Mouse (Mus musculus) left cerebral cortex, postnatal 36 days (tissue): Measurements from ENCODE around the gene Zbtb44. TPM values are rescaled to one million over a fixed set of nuclear protein-coding genes. Genes with fewer than 3 reads are reported as not detected.

Experiments used
- DNase-seq, 2 experiments: peaks; one replicate each; pipeline ENCODE4 v3.0.0; 2021 to 2022; ENCODE audit warnings: low spot score in 2 of 2, mixed read lengths in 1 of 2
- intact Hi-C: fragments of 180-260 bp; cut with DNase I; formaldehyde crosslinking; loops from one replicate; pipeline ENCODE4 v1.15.1; 2025
- total RNA-seq, 2 experiments: library from RNA; stranded (reverse); gene quantifications; 2 replicates each; pipeline ENCODE4 v1.2.3; 2021

Zbtb44 gene
- 10 to 100 TPM; 37.2 to 43.6 TPM for total RNA-seq

- DNase-seq: no peak
- intact Hi-C loops: loop anchor here (2.0 kb wide), 1 partner anchor 88 kb away; the partner anchor contains the start of gene Adamts8
These were observed at the start of gene Zbtb44 for GRCm38 (mm10) chr9:31030532-31031413. Zbtb44 (plus strand) TSS chr9:31030644.

GRCm38 (mm10) chr9:30985782-30986181 is 44.7 kb upstream of the Zbtb44 start:
- no peak for DNase-seq
- intact Hi-C loops: no loop called here

GRCm38 (mm10) chr9:30993106-30993505 is 37.3 kb upstream of the Zbtb44 start:
- intact Hi-C loops: no loop called here
- DNase-seq: no peak

GRCm38 (mm10) chr9:30996590-30997562 is 33.6 kb upstream of the Zbtb44 start:
- DNase-seq: no peak
- intact Hi-C loops: no loop called here

- intact Hi-C loops: no loop called here
- DNase-seq: no peak
These were observed 29.8 kb upstream of the Zbtb44 start for GRCm38 (mm10) chr9:31000641-31001040.

- no peak for DNase-seq
- intact Hi-C loops: no loop called here
These were observed 27.9 kb upstream of the Zbtb44 start for GRCm38 (mm10) chr9:31002528-31002927.

GRCm38 (mm10) chr9:31009334-31009733 is 21.1 kb upstream of the Zbtb44 start:
- DNase-seq: no peak
- intact Hi-C loops: no loop called here

GRCm38 (mm10) chr9:31010040-31010439 is 20.4 kb upstream of the Zbtb44 start:
- intact Hi-C loops: no loop called here
- no peak for DNase-seq

GRCm38 (mm10) chr9:31010749-31011148 is 19.7 kb upstream of the Zbtb44 start:
- intact Hi-C loops: no loop called here
- no peak for DNase-seq

- intact Hi-C loops: no loop called here
- no peak for DNase-seq
These were observed 18.9 kb upstream of the Zbtb44 start for GRCm38 (mm10) chr9:31011533-31011932.

- no peak for DNase-seq
- intact Hi-C loops: no loop called here
These were observed 17.8 kb upstream of the Zbtb44 start for GRCm38 (mm10) chr9:31012674-31013073.

GRCm38 (mm10) chr9:31013415-31013814 is 17.0 kb upstream of the Zbtb44 start:
- no peak for DNase-seq
- intact Hi-C loops: no loop called here

- intact Hi-C loops: no loop called here
- no peak for DNase-seq
These were observed 12.8 kb upstream of the Zbtb44 start for GRCm38 (mm10) chr9:31017616-31018015.

GRCm38 (mm10) chr9:31018158-31018557 is 12.3 kb upstream of the Zbtb44 start:
- intact Hi-C loops: no loop called here
- DNase-seq: no peak

- intact Hi-C loops: no loop called here
- no peak for DNase-seq
These were observed 11.7 kb upstream of the Zbtb44 start for GRCm38 (mm10) chr9:31018705-31019104.

GRCm38 (mm10) chr9:31028251-31028650 is 2.2 kb upstream of the Zbtb44 start:
- intact Hi-C loops: no loop called here
- DNase-seq: no peak

- intact Hi-C loops: loop anchor here (2.0 kb wide), 1 partner anchor 87 kb away; the partner anchor contains the start of gene Adamts8
- peak; percentile 96 to 98 for DNase-seq
These were observed 513 bp upstream of the Zbtb44 start for GRCm38 (mm10) chr9:31029751-31030511.

- intact Hi-C loops: loop anchor here (2.0 kb wide), 1 partner anchor 89 kb away; the partner anchor contains the start of gene Adamts8
- no peak for DNase-seq
These were observed 985 bp downstream of the Zbtb44 start for GRCm38 (mm10) chr9:31031414-31031843.

- intact Hi-C loops: no loop called here
- DNase-seq: no peak
These were observed 2.1 kb downstream of the Zbtb44 start for GRCm38 (mm10) chr9:31032546-31032945.
